Mouse (Mus musculus) hindbrain, embryonic 16.5 days (tissue): ENCODE data around the gene Kazn. TPM values are rescaled to one million over a fixed set of nuclear protein-coding genes. Genes with fewer than 3 reads are reported as not detected.

Experiments
- ATAC-seq: fragments of 200-750 bp; cut with Nextera tagmentation; 2 replicates; pipeline ENCODE4 v1.8.0; 2017; ENCODE audit warnings: moderate TSS enrichment, moderate library complexity
- H3K27ac ChIP-seq: fragments of 300-500 bp; sonication (generic); 2 replicates; pipeline ENCODE4 v1.5.1; 2014; ENCODE audit warnings: low read depth, mild to moderate bottlenecking, control low read depth, low read length, moderate library complexity
- H3K27me3 ChIP-seq: fragments of 300-500 bp; sonication (generic); replicated peaks from 2 replicates; pipeline ENCODE4 v1.6.1; 2014; ENCODE audit warnings: low read length; ENCODE audit not compliant: control insufficient read depth, insufficient read depth
- H3K36me3 ChIP-seq: fragments of 300-500 bp; sonication (generic); 2 replicates; pipeline ENCODE4 v1.6.1; 2014; ENCODE audit warnings: mild to moderate bottlenecking, low read length, moderate library complexity, mixed read lengths; ENCODE audit not compliant: control insufficient read depth, insufficient read depth
- H3K4me1 ChIP-seq: fragments of 300-500 bp; sonication (generic); 2 replicates; pipeline ENCODE4 v1.6.1; 2014; ENCODE audit warnings: low read depth, low read length; ENCODE audit not compliant: control insufficient read depth, insufficient read depth
- H3K4me2 ChIP-seq: fragments of 300-500 bp; sonication (generic); 2 replicates; pipeline ENCODE4 v1.6.1; 2014; ENCODE audit warnings: mild to moderate bottlenecking, low read length, control low read depth, moderate library complexity
- H3K4me3 ChIP-seq: fragments of 300-500 bp; sonication (generic); 2 replicates; pipeline ENCODE4 v1.5.1; 2014; ENCODE audit warnings: mild to moderate bottlenecking, low read length, control low read depth, moderate library complexity
- H3K9ac ChIP-seq: fragments of 300-500 bp; sonication (generic); 2 replicates; pipeline ENCODE4 v1.6.1; 2014; ENCODE audit warnings: low read depth, mild to moderate bottlenecking, control low read depth, low read length, moderate library complexity
- H3K9me3 ChIP-seq: fragments of 300-500 bp; sonication (generic); 2 replicates; pipeline ENCODE4 v1.6.1; 2014; ENCODE audit warnings: mild to moderate bottlenecking, low read length, moderate library complexity; ENCODE audit not compliant: control insufficient read depth
- WGBS: fragments of 180-500 bp; shearing (Covaris S2); extraction: QIAGEN DNeasy Blood & Tissue Kit; methylation state at CpG from one replicate; pipeline ENCODE4 v1.1.7; 2014; 5-methylcytosine and 5-hydroxymethylcytosine counted together
- polyA plus RNA-seq: library from polyadenylated mRNA; unstranded; fragments of >200 nt; fragmentation: Nextera tagmentation; extraction: Ambion mirVana; gene quantifications from 2 replicates; pipeline ENCODE4 v1.2.1, GENCODE M21; 2015

Kazn gene
- polyA plus RNA-seq, 1 experiment from 2014 or later = 26.4 TPM

GRCm38 (mm10) chr4:142066576-142066975, 172.6 kb downstream of the Kazn start:
- H3K27ac ChIP-seq = no peak overlapping the region
- H3K9ac ChIP-seq = no peak overlapping the region
- H3K4me3 ChIP-seq = no peak overlapping the region
- no peaks in the 10 kb centered on the region for H3K9me3 ChIP-seq
- 26% methylated on average over 4 of the region's 4 CpGs for WGBS
- no peak for ATAC-seq
- peaks cover 4% of the 10 kb centered on the region; the same call in 1 of the 2 replicates for H3K27me3 ChIP-seq
- H3K36me3 ChIP-seq = no peaks in the 10 kb centered on the region
- no peak overlapping the region for H3K4me2 ChIP-seq
- H3K4me1 ChIP-seq = peaks cover 15% of the 10 kb centered on the region

GRCm38 (mm10) chr4:142065835-142066234, 173.4 kb downstream of the Kazn start:
- H3K36me3 ChIP-seq = no peaks in the 10 kb centered on the region
- H3K27ac ChIP-seq = no peak overlapping the region
- H3K27me3 ChIP-seq = peaks cover 4% of the 10 kb centered on the region; the same call in 1 of the 2 replicates
- H3K9me3 ChIP-seq = no peaks in the 10 kb centered on the region
- H3K4me1 ChIP-seq = peaks cover 9% of the 10 kb centered on the region
- no peak for ATAC-seq
- WGBS = 73% methylated on average over 6 of the region's 6 CpGs
- H3K4me2 ChIP-seq = no peak overlapping the region
- no peak overlapping the region for H3K9ac ChIP-seq
- H3K4me3 ChIP-seq = no peak overlapping the region

- Histone ChIP-seq H3K4me1 (peaks cover 6% of the 10 kb centered on the region), H3K9ac (no peak overlapping the region), H3K27me3 (peaks cover under 1% of the 10 kb centered on the region; the same call in 1 of the 2 replicates), H3K4me3 (no peak overlapping the region), H3K27ac (no peak overlapping the region), H3K36me3 (no peaks in the 10 kb centered on the region), H3K9me3 (no peaks in the 10 kb centered on the region), H3K4me2 (no peak overlapping the region)
- 69% methylated on average over 8 of the region's 8 CpGs for WGBS
- ATAC-seq = no peak
Observed at GRCm38 (mm10) chr4:142065270-142065669, 173.9 kb downstream of the Kazn start.

GRCm38 (mm10) chr4:142064582-142065228, 174.5 kb downstream of the Kazn start:
- WGBS = 81% methylated on average over 11 of the region's 11 CpGs
- Histone ChIP-seq H3K9ac (no peak overlapping the region), H3K36me3 (no peaks in the 10 kb centered on the region), H3K9me3 (no peaks in the 10 kb centered on the region), H3K4me3 (no peak overlapping the region), H3K4me2 (no peak overlapping the region), H3K27me3 (no peaks in the 10 kb centered on the region), H3K4me1 (peaks cover 6% of the 10 kb centered on the region), H3K27ac (no peak overlapping the region)
- no peak for ATAC-seq

- no peak overlapping the region for H3K4me3 ChIP-seq
- H3K27me3 ChIP-seq = no peaks in the 10 kb centered on the region
- ATAC-seq = no peak
- peaks cover 6% of the 10 kb centered on the region for H3K4me1 ChIP-seq
- no peak overlapping the region for H3K4me2 ChIP-seq
- 94% methylated on average over 8 of the region's 8 CpGs for WGBS
- H3K9me3 ChIP-seq = no peaks in the 10 kb centered on the region
- no peaks in the 10 kb centered on the region for H3K36me3 ChIP-seq
- no peak overlapping the region for H3K9ac ChIP-seq
- no peak overlapping the region for H3K27ac ChIP-seq
Observed at GRCm38 (mm10) chr4:142063057-142063534, 176.1 kb downstream of the Kazn start.

GRCm38 (mm10) chr4:142061485-142062240, 177.5 kb downstream of the Kazn start:
- Histone ChIP-seq H3K9ac (no peak overlapping the region), H3K27me3 (no peaks in the 10 kb centered on the region), H3K27ac (no peak overlapping the region), H3K4me2 (no peak overlapping the region), H3K36me3 (no peaks in the 10 kb centered on the region), H3K4me3 (no peak overlapping the region), H3K4me1 (peaks cover 8% of the 10 kb centered on the region), H3K9me3 (no peaks in the 10 kb centered on the region)
- WGBS = 79% methylated on average over 23 of the region's 23 CpGs
- no peak for ATAC-seq

- Histone ChIP-seq H3K27ac (no peak overlapping the region; the same call in 1 of the 2 replicates), H3K27me3 (no peaks in the 10 kb centered on the region), H3K4me1 (peaks cover 2% of the 10 kb centered on the region), H3K4me3 (no peak overlapping the region), H3K9me3 (no peaks in the 10 kb centered on the region), H3K36me3 (no peaks in the 10 kb centered on the region), H3K4me2 (no peak overlapping the region), H3K9ac (no peak overlapping the region)
- ATAC-seq = peak; percentile 46; the same call in 1 of the 2 replicates
- 62% methylated on average over 18 of the region's 18 CpGs for WGBS
Observed at GRCm38 (mm10) chr4:142060455-142061378, 178.5 kb downstream of the Kazn start.

- Histone ChIP-seq H3K4me2 (no peak overlapping the region), H3K27me3 (no peaks in the 10 kb centered on the region), H3K36me3 (no peaks in the 10 kb centered on the region), H3K9me3 (no peaks in the 10 kb centered on the region), H3K4me1 (peaks cover 2% of the 10 kb centered on the region), H3K27ac (no peak overlapping the region), H3K4me3 (no peak overlapping the region), H3K9ac (no peak overlapping the region)
- WGBS = 87% methylated on average over 8 of the region's 8 CpGs
- ATAC-seq = no peak
Observed at GRCm38 (mm10) chr4:142059841-142060193, 179.4 kb downstream of the Kazn start.
